Mouse (Mus musculus) right cerebral cortex, adult 2 months (tissue): ENCODE measurements around the gene Gab1.

Source experiments
- DNase-seq, 2 experiments: peaks; one replicate each; pipeline ENCODE4 v3.0.0; 2021 to 2022; ENCODE audit warnings: low spot score in 2 of 2

Gene Gab1

GRCm38 (mm10) chr8:80752429-80752828, 127.9 kb downstream of the Gab1 start:
- DNase-seq: no peak

- DNase-seq: no peak
These were observed 131.2 kb downstream of the Gab1 start for GRCm38 (mm10) chr8:80749091-80749490.

- DNase-seq: no peak
These were observed 140.4 kb downstream of the Gab1 start for GRCm38 (mm10) chr8:80739932-80740331.

- DNase-seq: peak; percentile 91
These were observed 141.0 kb downstream of the Gab1 start, which contains the start of gene Smarca5 for GRCm38 (mm10) chr8:80739155-80739924. Gene Smarca5 (minus strand): TSS chr8:80739497.

GRCm38 (mm10) chr8:80738388-80739154, 141.7 kb downstream of the Gab1 start:
- DNase-seq: peak; percentile 68 to 69

GRCm38 (mm10) chr8:80738046-80738387, 142.3 kb downstream of the Gab1 start:
- DNase-seq: no peak

- DNase-seq: no peak
These were observed 148.0 kb downstream of the Gab1 start for GRCm38 (mm10) chr8:80732326-80732725.

GRCm38 (mm10) chr8:80714461-80714860, 165.9 kb downstream of the Gab1 start:
- DNase-seq: no peak
